Mouse (Mus musculus) embryonic facial prominence, embryonic 13.5 days (tissue): ENCODE measurements at regions not wholly inside any gene's neighbourhood (a gene's known extent, or its start where the extent isn't known, plus 50 kb on each side); places are given as distances from the start of the nearest gene placed in this dataset.

ENCODE experiments used
- ATAC-seq: fragments of 200-750 bp; cut with Nextera tagmentation; 2 replicates; pipeline ENCODE4 v1.8.0; 2017; ENCODE audit warnings: low read depth; ENCODE audit not compliant: insufficient number of reproducible peaks, insufficient read depth, low FRiP score, low TSS enrichment
- H3K27ac ChIP-seq: fragments of 300-500 bp; sonication (generic); 2 replicates; pipeline ENCODE4 v1.5.1; 2015; ENCODE audit warnings: moderate library complexity, mild to moderate bottlenecking, inconsistent platforms
- H3K27me3 ChIP-seq: fragments of 300-500 bp; sonication (generic); 2 replicates; pipeline ENCODE4 v1.6.1; 2015; ENCODE audit warnings: mild to moderate bottlenecking, inconsistent platforms
- H3K36me3 ChIP-seq: fragments of 300-500 bp; sonication (generic); 2 replicates; pipeline ENCODE4 v1.6.1; 2015; ENCODE audit warnings: mild to moderate bottlenecking, inconsistent platforms
- H3K4me1 ChIP-seq: fragments of 300-500 bp; sonication (generic); 2 replicates; pipeline ENCODE4 v1.6.1; 2015; ENCODE audit warnings: inconsistent platforms
- H3K4me2 ChIP-seq: fragments of 300-500 bp; sonication (generic); 2 replicates; pipeline ENCODE4 v1.6.1; 2015; ENCODE audit warnings: moderate library complexity, mild to moderate bottlenecking, inconsistent platforms
- H3K4me3 ChIP-seq: fragments of 300-500 bp; sonication (generic); 2 replicates; pipeline ENCODE4 v1.5.1; 2015; ENCODE audit warnings: mild to moderate bottlenecking, inconsistent platforms
- H3K9ac ChIP-seq: fragments of 300-500 bp; sonication (generic); 2 replicates; pipeline ENCODE4 v1.6.1; 2015; ENCODE audit warnings: mild to moderate bottlenecking, inconsistent platforms
- H3K9me3 ChIP-seq: fragments of 300-500 bp; sonication (generic); 2 replicates; pipeline ENCODE4 v1.6.1; 2016; ENCODE audit warnings: inconsistent platforms
- WGBS: fragments of 180-500 bp; shearing (Covaris S2); methylation state at CpG from one replicate; pipeline ENCODE4 v1.1.7; 2015; ENCODE audit warnings: mixed read lengths; 5-methylcytosine and 5-hydroxymethylcytosine counted together

DNA sequence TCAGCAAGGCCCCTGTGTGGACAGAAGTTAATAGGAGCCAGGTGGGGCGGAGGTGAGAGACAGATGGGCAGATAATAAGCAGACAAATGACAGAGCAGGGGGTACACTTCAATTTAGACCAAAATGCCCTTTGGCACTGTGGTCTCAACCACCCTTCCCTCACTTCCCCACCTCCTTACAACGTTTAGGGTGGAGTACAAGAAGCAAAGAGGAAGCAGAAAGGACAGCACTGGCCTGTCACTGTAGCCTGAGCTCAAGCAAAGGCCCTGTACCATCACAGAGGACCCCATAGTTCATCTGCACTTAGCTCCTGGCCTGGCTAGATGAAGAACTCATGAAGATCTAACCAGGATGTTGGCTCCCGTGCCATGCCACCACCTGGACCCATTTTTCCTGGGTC is 75.3 kb upstream of the Hs6st1 start:
- H3K36me3 ChIP-seq: no peaks in the 10 kb centered on the region
- peaks cover 14% of the 10 kb centered on the region for H3K9me3 ChIP-seq
- 52% methylated on average over 3 of the region's 3 CpGs for WGBS
- H3K27me3 ChIP-seq: peaks cover 8% of the 10 kb centered on the region; the same call in 1 of the 2 replicates
- no peak for ATAC-seq
- H3K4me1 ChIP-seq: peaks cover 15% of the 10 kb centered on the region
- no peak overlapping the region for H3K4me2 ChIP-seq
- H3K4me3 ChIP-seq: no peak overlapping the region
- peak overlapping the region; percentile 84 for H3K27ac ChIP-seq
- no peak overlapping the region for H3K9ac ChIP-seq

DNA sequence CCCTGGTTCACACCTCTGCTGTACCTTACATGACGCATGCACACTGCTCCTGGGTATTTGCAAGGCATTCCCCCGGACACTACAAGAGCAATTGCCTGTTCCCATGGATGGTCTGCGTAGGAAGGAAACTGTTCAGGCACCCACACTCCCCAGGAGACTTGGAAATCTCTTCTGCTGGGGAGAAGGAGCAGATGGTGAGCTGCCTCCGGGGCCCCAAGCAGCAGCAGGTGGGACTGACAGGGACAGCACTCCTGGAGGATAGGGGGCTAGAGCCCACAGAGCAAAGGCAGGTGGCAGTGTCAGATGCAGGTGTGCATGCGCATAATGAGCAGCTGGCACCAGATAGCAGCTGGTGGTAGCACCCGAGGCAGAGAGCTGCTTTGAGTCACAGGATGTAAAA is 72.5 kb upstream of the Hs6st1 start:
- H3K27ac ChIP-seq: no peak overlapping the region
- H3K4me1 ChIP-seq: peaks cover 15% of the 10 kb centered on the region
- H3K4me3 ChIP-seq: no peak overlapping the region
- 81% methylated on average over 6 of the region's 6 CpGs for WGBS
- H3K9me3 ChIP-seq: peaks cover 2% of the 10 kb centered on the region; the same call in 1 of the 2 replicates
- no peak overlapping the region for H3K9ac ChIP-seq
- no peaks in the 10 kb centered on the region for H3K36me3 ChIP-seq
- H3K27me3 ChIP-seq: peaks cover 8% of the 10 kb centered on the region; the same call in 1 of the 2 replicates
- no peak overlapping the region for H3K4me2 ChIP-seq
- no peak for ATAC-seq

DNA sequence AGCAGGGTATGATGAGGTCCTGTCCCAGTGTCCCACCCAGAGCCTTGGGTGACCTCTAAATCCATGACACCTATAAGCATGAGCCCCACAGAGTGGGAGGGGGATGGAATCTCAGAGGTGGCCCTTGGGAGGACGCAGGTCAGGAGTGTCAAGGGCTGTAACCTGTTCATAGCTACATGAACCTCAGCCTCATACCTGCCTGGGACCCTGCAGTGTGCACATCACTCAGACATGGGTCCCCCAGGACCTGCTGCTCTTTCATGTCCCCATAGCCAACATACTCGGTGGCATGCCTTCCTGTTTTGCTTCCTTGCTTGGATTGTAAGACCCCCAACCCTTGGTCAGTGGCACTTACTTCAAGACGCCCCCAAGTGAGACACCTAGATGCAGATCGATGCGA is 66.9 kb upstream of the Hs6st1 start:
- ATAC-seq: 0 out of 2 replicates have a peak, but pooled peaks have one; percentile 8
- H3K36me3 ChIP-seq: no peaks in the 10 kb centered on the region
- H3K27me3 ChIP-seq: no peaks in the 10 kb centered on the region
- 89% methylated on average over 5 of the region's 5 CpGs for WGBS
- no peak overlapping the region for H3K9ac ChIP-seq
- no peak overlapping the region for H3K4me3 ChIP-seq
- no peak overlapping the region; the same call in 1 of the 2 replicates for H3K27ac ChIP-seq
- peaks cover 13% of the 10 kb centered on the region; the same call in 1 of the 2 replicates for H3K4me1 ChIP-seq
- no peaks in the 10 kb centered on the region for H3K9me3 ChIP-seq
- no peak overlapping the region for H3K4me2 ChIP-seq

DNA sequence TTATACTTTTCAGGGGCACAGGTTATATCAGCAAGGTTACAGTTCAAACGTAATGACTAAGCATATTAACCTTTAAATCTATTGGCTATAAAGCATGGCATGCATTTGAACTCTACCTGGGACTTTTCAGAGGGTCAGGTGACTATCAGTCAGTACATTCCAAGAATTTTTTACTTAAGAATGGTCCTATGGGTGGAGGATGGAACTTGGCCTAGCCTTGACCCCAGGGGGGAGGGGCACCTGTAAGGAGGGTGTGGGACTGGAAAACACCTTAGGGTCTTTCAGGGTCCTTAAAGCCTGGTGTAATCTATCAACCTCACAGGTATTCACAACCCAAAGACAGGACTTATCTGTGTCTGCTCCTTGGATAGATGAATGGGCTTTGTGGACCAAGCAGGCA is 66.4 kb upstream of the Hs6st1 start:
- no peaks in the 10 kb centered on the region for H3K9me3 ChIP-seq
- no peak for ATAC-seq
- no peak overlapping the region for H3K4me3 ChIP-seq
- no peak overlapping the region for H3K27ac ChIP-seq
- 91% methylated on average over 1 of the region's 1 CpGs for WGBS
- H3K27me3 ChIP-seq: no peaks in the 10 kb centered on the region
- H3K4me1 ChIP-seq: peaks cover 13% of the 10 kb centered on the region
- no peak overlapping the region for H3K9ac ChIP-seq
- no peak overlapping the region for H3K4me2 ChIP-seq
- H3K36me3 ChIP-seq: no peaks in the 10 kb centered on the region

DNA sequence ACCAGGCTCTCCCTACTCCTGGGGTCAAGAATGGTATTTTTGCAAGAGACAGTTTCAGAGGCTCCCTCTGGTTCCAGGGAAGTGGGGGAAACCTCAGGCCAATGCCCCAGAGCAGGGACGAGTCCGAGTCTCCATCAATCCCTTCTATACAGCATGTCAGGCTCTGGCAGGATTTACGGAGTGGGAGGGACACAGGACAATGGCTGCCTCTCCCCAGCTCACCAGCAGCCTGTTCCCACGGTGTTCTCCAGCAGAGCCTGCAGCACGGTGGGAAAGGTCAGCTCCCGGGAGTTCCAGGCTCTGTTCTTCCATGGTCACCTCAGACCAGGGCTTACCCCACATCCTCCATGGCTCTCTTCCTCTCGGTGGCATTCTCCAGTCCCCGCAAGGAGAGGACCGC is 64.6 kb upstream of the Hs6st1 start:
- no peak overlapping the region for H3K9ac ChIP-seq
- no peak overlapping the region for H3K27ac ChIP-seq
- no peak for ATAC-seq
- H3K4me2 ChIP-seq: no peak overlapping the region
- peaks cover 23% of the 10 kb centered on the region for H3K4me1 ChIP-seq
- H3K4me3 ChIP-seq: no peak overlapping the region
- H3K9me3 ChIP-seq: no peaks in the 10 kb centered on the region
- H3K36me3 ChIP-seq: no peaks in the 10 kb centered on the region
- no peaks in the 10 kb centered on the region for H3K27me3 ChIP-seq
- 39% methylated on average over 9 of the region's 9 CpGs for WGBS

DNA sequence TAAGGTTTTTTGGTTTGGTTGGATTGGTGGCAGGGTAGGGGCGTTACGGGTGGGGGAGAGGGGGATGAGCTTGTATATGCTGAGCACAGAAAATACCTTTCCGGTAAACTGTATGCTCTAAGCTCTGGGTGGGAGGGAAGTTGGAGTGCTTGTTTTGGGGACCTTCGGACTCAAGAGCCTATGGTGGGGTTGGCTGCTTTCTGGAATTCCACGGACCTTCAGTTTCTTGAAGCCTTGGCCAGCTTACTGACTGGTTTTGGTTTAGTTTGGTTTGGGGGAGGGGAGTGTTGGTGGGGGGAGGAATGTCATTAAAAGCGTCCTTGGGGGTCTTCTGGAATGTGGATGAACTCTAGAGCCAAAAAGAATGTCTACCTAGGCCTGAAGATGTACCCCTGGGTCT is 59.6 kb upstream of the Hs6st1 start:
- no peaks in the 10 kb centered on the region for H3K36me3 ChIP-seq
- 78% methylated on average over 6 of the region's 6 CpGs for WGBS
- H3K9me3 ChIP-seq: 0 out of 2 replicates have a peak, but pooled peaks cover 3% of the 10 kb centered on the region
- no peak overlapping the region for H3K4me3 ChIP-seq
- H3K9ac ChIP-seq: no peak overlapping the region
- ATAC-seq: no peak
- no peak overlapping the region for H3K4me2 ChIP-seq
- H3K27ac ChIP-seq: peak overlapping the region; percentile 51; the same call in 1 of the 2 replicates
- no peaks in the 10 kb centered on the region for H3K27me3 ChIP-seq
- peaks cover 35% of the 10 kb centered on the region for H3K4me1 ChIP-seq

DNA sequence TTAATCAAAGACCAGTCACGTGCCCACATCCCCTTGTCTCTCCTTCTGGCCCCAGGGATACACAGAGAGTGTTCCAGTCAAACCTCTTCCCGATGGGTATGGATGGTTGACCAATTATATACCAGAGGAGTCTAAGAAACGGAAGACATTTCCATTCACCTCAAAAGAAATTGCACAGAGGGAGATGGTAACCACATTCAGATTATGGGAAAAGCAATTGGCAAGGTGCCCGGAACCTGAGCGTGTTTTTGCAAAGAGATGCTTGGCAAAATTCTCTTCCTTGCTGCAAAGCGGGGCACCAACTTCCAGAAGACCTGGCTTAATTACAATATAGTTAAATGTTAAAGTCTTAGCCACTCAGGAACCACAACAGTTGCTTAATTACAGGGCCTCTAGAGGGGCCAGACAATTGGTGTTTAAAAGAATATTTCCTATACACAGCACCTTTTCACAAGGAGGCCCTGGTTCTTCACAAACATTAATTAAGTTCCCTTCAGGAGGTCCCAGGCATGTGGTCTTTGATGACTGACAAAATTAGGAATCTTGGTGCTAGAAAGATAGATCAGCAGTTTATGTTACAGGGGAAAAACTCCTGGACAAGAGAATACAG is 59.1 kb upstream of the Hs6st1 start:
- 39% methylated on average over 6 of the region's 6 CpGs for WGBS
- no peaks in the 10 kb centered on the region for H3K36me3 ChIP-seq
- H3K27me3 ChIP-seq: no peaks in the 10 kb centered on the region
- H3K4me1 ChIP-seq: peaks cover 33% of the 10 kb centered on the region
- no peak overlapping the region for H3K4me2 ChIP-seq
- peak; percentile 15; the same call in 1 of the 2 replicates for ATAC-seq
- H3K4me3 ChIP-seq: no peak overlapping the region
- H3K9ac ChIP-seq: no peak overlapping the region
- H3K27ac ChIP-seq: peak overlapping the region; percentile 51
- 0 out of 2 replicates have a peak, but pooled peaks cover 3% of the 10 kb centered on the region for H3K9me3 ChIP-seq

DNA sequence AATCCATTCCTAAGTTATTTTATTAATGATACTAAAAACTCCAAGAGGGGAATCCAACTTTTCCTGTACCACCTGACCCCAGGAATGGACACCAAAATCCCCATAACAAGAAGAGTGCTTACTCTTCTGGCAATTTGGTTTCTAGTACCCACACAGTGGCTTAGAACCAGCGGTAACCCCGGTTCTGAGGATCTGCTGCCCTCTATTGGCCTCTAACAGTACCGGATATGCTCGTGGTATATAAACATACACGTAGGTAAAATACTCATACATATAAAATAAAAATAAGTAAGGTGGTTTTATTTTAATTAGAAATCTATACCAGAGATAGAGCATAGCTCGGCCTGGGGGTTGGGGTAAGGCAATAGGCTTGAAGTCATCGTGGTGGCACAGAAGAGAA is 58.0 kb upstream of the Hs6st1 start:
- no peak for ATAC-seq
- Histone ChIP-seq H3K36me3 (no peaks in the 10 kb centered on the region), H3K9ac (no peak overlapping the region), H3K27me3 (no peaks in the 10 kb centered on the region), H3K4me3 (no peak overlapping the region), H3K4me2 (no peak overlapping the region), H3K27ac (no peak overlapping the region), H3K4me1 (peaks cover 30% of the 10 kb centered on the region), H3K9me3 (0 out of 2 replicates have a peak, but pooled peaks cover 3% of the 10 kb centered on the region)
- WGBS: 85% methylated on average over 7 of the region's 7 CpGs

DNA sequence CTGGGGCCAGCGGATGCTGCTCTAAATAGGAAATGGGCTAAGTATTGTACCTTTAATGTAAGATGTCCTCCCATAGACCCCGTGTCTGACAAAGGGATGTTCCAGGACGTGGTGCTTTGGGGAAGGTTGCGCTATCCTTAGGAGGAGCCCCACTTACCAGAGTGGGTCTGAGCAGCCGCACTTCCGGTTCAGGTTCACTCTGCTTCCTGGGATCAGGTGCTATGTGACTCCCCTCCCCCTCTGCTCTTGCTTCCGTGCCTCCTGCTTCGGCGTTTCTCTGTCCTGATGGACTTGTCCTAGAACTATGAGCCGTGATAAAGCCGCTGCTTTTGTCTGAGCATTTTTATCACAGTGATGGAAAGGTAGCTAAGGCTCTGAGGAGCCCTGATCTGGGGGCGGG is 57.4 kb upstream of the Hs6st1 start:
- no peak overlapping the region for H3K4me3 ChIP-seq
- H3K27ac ChIP-seq: no peak overlapping the region
- H3K9me3 ChIP-seq: 0 out of 2 replicates have a peak, but pooled peaks cover 3% of the 10 kb centered on the region
- H3K27me3 ChIP-seq: no peaks in the 10 kb centered on the region
- WGBS: 78% methylated on average over 12 of the region's 12 CpGs
- no peak overlapping the region for H3K9ac ChIP-seq
- no peak overlapping the region for H3K4me2 ChIP-seq
- ATAC-seq: no peak
- no peaks in the 10 kb centered on the region for H3K36me3 ChIP-seq
- peaks cover 30% of the 10 kb centered on the region for H3K4me1 ChIP-seq

DNA sequence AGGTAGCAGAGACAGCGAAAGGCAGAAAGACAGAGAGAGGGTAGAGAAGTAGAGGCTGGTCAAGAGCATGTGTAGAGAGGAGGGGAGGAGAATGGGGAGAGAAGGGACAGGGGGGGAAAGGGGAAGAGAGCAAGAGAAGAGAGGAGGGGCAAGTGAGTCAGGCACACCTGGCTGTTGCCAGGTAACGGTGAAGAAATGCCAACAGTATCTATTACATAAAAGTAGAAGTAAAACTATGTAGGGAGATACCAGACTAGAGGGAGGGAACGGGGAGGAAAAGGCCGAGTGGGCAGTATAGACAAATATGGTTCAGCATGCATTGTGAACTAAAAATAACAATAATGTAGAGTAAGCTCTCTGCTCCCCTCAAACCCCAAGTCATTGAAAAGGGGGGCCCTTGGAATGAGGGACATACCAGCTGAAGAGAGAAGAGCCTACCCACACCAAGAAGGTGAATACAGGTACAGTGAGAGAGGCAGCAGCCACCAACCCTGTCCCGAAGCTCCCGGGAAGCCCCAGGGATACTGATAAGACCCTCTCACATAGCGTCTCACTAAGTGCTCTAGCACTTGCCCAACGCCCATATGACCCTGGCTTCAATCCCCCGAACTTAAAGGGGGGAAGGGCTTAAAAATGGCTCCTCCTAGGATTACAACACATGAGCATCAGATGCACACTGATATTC is 56.0 kb upstream of the Hs6st1 start:
- 78% methylated on average over 9 of the region's 9 CpGs for WGBS
- no peak for ATAC-seq
- peaks cover 34% of the 10 kb centered on the region for H3K4me1 ChIP-seq

DNA sequence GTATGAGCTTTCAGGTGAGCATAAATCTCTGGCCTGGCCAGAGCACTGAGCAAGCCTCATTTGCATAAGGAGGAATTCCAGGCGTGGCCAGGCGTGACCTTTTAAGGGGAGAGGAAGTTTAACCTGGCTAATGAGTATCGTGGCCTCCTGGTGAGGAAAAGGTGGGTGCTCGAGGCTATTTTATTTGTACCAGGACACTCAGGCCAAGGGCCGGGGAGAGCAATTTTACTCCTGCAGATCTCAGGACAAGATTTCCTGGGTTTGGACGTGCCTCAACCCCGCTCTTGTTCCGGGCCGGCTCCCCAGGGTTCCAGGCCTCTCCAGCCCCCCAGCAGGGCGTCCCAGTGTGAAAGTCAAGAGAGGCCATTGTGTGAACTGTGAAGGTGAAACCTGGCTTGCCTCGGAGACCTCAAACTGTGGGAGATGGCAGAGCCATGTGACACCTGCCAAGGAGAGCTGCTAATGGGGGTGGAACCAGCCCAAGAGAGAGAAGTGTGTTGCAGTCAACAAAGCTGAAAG is 54.3 kb upstream of the Hs6st1 start:
- Histone ChIP-seq H3K9ac (no peak overlapping the region), H3K27me3 (no peaks in the 10 kb centered on the region), H3K36me3 (no peaks in the 10 kb centered on the region), H3K4me3 (no peak overlapping the region), H3K4me2 (no peak overlapping the region), H3K9me3 (0 out of 2 replicates have a peak, but pooled peaks cover 3% of the 10 kb centered on the region), H3K27ac (no peak overlapping the region), H3K4me1 (peaks cover 39% of the 10 kb centered on the region)
- WGBS: 27% methylated on average over 11 of the region's 11 CpGs
- no peak for ATAC-seq

More for the DNA sequence above, 56.0 kb upstream of the Hs6st1 start:
- no peak overlapping the region for H3K4me3 ChIP-seq
- no peak overlapping the region for H3K4me2 ChIP-seq
- no peak overlapping the region for H3K27ac ChIP-seq
- no peaks in the 10 kb centered on the region for H3K36me3 ChIP-seq
- no peak overlapping the region for H3K9ac ChIP-seq
- H3K9me3 ChIP-seq: 0 out of 2 replicates have a peak, but pooled peaks cover 3% of the 10 kb centered on the region
- H3K27me3 ChIP-seq: no peaks in the 10 kb centered on the region

DNA sequence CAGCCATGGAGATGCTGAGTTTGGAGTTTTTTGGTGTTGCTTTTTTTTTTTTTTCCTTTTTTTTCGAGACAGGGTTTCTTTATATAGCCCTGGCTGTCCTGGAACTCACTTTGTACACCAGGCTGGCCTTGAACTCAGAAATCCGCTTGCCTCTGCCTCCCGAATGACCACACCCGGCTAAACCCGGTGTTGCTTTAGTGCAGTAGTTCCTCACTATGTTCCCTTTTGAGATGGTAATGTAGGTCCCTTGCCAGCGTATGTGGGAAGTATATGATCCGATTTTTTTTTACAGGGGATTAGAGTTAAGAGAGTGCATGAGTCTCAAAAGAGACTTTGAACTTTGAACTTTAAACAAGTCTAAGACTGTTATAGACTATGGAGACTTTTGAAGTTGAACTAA is 53.8 kb upstream of the Hs6st1 start:
- no peak overlapping the region for H3K9ac ChIP-seq
- WGBS: 72% methylated on average over 7 of the region's 7 CpGs
- H3K4me1 ChIP-seq: peaks cover 37% of the 10 kb centered on the region
- no peak for ATAC-seq
- H3K4me2 ChIP-seq: no peak overlapping the region
- H3K27ac ChIP-seq: no peak overlapping the region
- no peak overlapping the region for H3K4me3 ChIP-seq
- no peaks in the 10 kb centered on the region for H3K36me3 ChIP-seq
- H3K27me3 ChIP-seq: no peaks in the 10 kb centered on the region
- 0 out of 2 replicates have a peak, but pooled peaks cover 3% of the 10 kb centered on the region for H3K9me3 ChIP-seq
